Mouse (Mus musculus): ENCODE results near the gene Ptpn5. TPM values are rescaled to one million over a fixed set of nuclear protein-coding genes. Genes with fewer than 3 reads are reported as not detected.
A peak's percentile ranks its signal among the peaks of the same experiment; 100 is the strongest.

Gene Ptpn5
- polyA plus RNA-seq, 1 experiment from 2014 or later, result 0.26 TPM

GRCm38 (mm10) chr7:47103671-47104414 lies 29.6 kb downstream of the Ptpn5 start:
- Histone ChIP-seq H3K4me3 (no peak overlapping the region), H3K27me3 (ENCODE audit: insufficient read depth, poor library complexity, severe bottlenecking) (no peaks in the 10 kb centered on the region), H3K36me3 (no peaks in the 10 kb centered on the region), H3K9me3 (no peaks in the 10 kb centered on the region), H3K4me1 (no peaks in the 10 kb centered on the region), H3K27ac (no peak overlapping the region)
- WGBS, result 78% methylated on average over 1 of the region's 1 CpGs
- DNase-seq (ENCODE audit: low spot score), result no peak

- no peaks in the 10 kb centered on the region for H3K4me1 ChIP-seq
- WGBS, result 63% methylated on average over 2 of the region's 2 CpGs
- no peaks in the 10 kb centered on the region for H3K27me3 ChIP-seq (ENCODE audit: insufficient read depth, poor library complexity, severe bottlenecking)
- no peak overlapping the region for H3K27ac ChIP-seq
- no peak overlapping the region for H3K4me3 ChIP-seq
- no peaks in the 10 kb centered on the region for H3K9me3 ChIP-seq
- no peaks in the 10 kb centered on the region for H3K36me3 ChIP-seq
- no peak for DNase-seq (ENCODE audit: low spot score)
Measured at GRCm38 (mm10) chr7:47102970-47103369, 30.5 kb downstream of the Ptpn5 start.

GRCm38 (mm10) chr7:47100615-47101014 lies 32.9 kb downstream of the Ptpn5 start:
- Histone ChIP-seq H3K27ac (no peak overlapping the region), H3K9me3 (no peaks in the 10 kb centered on the region), H3K27me3 (ENCODE audit: insufficient read depth, poor library complexity, severe bottlenecking) (no peaks in the 10 kb centered on the region), H3K4me1 (no peaks in the 10 kb centered on the region), H3K36me3 (no peaks in the 10 kb centered on the region), H3K4me3 (no peak overlapping the region)
- DNase-seq (ENCODE audit: low spot score), result no peak
- 76% methylated on average over 6 of the region's 6 CpGs for WGBS

- no peak overlapping the region for H3K27ac ChIP-seq
- H3K9me3 ChIP-seq, result no peaks in the 10 kb centered on the region
- no peaks in the 10 kb centered on the region for H3K4me1 ChIP-seq
- DNase-seq (ENCODE audit: low spot score), result no peak
- H3K36me3 ChIP-seq, result no peaks in the 10 kb centered on the region
- 77% methylated on average over 7 of the region's 7 CpGs for WGBS
- H3K4me3 ChIP-seq, result no peak overlapping the region
- H3K27me3 ChIP-seq (ENCODE audit: insufficient read depth, poor library complexity, severe bottlenecking), result no peaks in the 10 kb centered on the region
Measured at GRCm38 (mm10) chr7:47099306-47099705, 34.2 kb downstream of the Ptpn5 start.

GRCm38 (mm10) chr7:47098044-47098443 lies 35.4 kb downstream of the Ptpn5 start:
- no peaks in the 10 kb centered on the region for H3K36me3 ChIP-seq
- WGBS, result 52% methylated on average over 7 of the region's 7 CpGs
- DNase-seq (ENCODE audit: low spot score), result no peak
- H3K4me1 ChIP-seq, result no peaks in the 10 kb centered on the region
- no peaks in the 10 kb centered on the region for H3K9me3 ChIP-seq
- H3K27me3 ChIP-seq (ENCODE audit: insufficient read depth, poor library complexity, severe bottlenecking), result no peaks in the 10 kb centered on the region
- no peak overlapping the region for H3K4me3 ChIP-seq
- H3K27ac ChIP-seq, result no peak overlapping the region

GRCm38 (mm10) chr7:47094969-47095368 lies 38.5 kb downstream of the Ptpn5 start:
- Histone ChIP-seq H3K4me1 (no peaks in the 10 kb centered on the region), H3K4me3 (no peak overlapping the region), H3K27ac (no peak overlapping the region), H3K27me3 (ENCODE audit: insufficient read depth, poor library complexity, severe bottlenecking) (peaks cover 9% of the 10 kb centered on the region; the same call in 1 of the 2 replicates), H3K9me3 (no peaks in the 10 kb centered on the region), H3K36me3 (no peaks in the 10 kb centered on the region)
- no peak for DNase-seq (ENCODE audit: low spot score)
- 63% methylated on average over 2 of the region's 2 CpGs for WGBS

GRCm38 (mm10) chr7:47093935-47094334 lies 39.5 kb downstream of the Ptpn5 start:
- peaks cover 11% of the 10 kb centered on the region; the same call in 1 of the 2 replicates for H3K27me3 ChIP-seq (ENCODE audit: insufficient read depth, poor library complexity, severe bottlenecking)
- H3K36me3 ChIP-seq, result no peaks in the 10 kb centered on the region
- no peak overlapping the region for H3K4me3 ChIP-seq
- H3K27ac ChIP-seq, result no peak overlapping the region
- 87% methylated on average over 5 of the region's 5 CpGs for WGBS
- no peaks in the 10 kb centered on the region for H3K4me1 ChIP-seq
- DNase-seq (ENCODE audit: low spot score), result no peak
- H3K9me3 ChIP-seq, result no peaks in the 10 kb centered on the region

- Histone ChIP-seq H3K9me3 (no peaks in the 10 kb centered on the region), H3K36me3 (no peaks in the 10 kb centered on the region), H3K4me3 (no peak overlapping the region), H3K27ac (no peak overlapping the region), H3K4me1 (no peaks in the 10 kb centered on the region), H3K27me3 (ENCODE audit: insufficient read depth, poor library complexity, severe bottlenecking) (peaks cover 3% of the 10 kb centered on the region; the same call in 1 of the 2 replicates)
- 80% methylated on average over 1 of the region's 1 CpGs for WGBS
- no peak for DNase-seq (ENCODE audit: low spot score)
Measured at GRCm38 (mm10) chr7:47085075-47085474, 48.4 kb downstream of the Ptpn5 start.

GRCm38 (mm10) chr7:47081277-47081676 lies 52.2 kb downstream of the Ptpn5 start:
- Histone ChIP-seq H3K27ac (no peak overlapping the region), H3K9me3 (no peaks in the 10 kb centered on the region), H3K4me3 (no peak overlapping the region), H3K36me3 (no peaks in the 10 kb centered on the region), H3K4me1 (no peaks in the 10 kb centered on the region), H3K27me3 (ENCODE audit: insufficient read depth, poor library complexity, severe bottlenecking) (0 out of 2 replicates have a peak, but pooled peaks cover 3% of the 10 kb centered on the region)
- peak; percentile 82 for DNase-seq (ENCODE audit: low spot score)
- 37% methylated on average over 6 of the region's 6 CpGs for WGBS

GRCm38 (mm10) chr7:47080868-47081267 lies 52.6 kb downstream of the Ptpn5 start:
- no peak for DNase-seq (ENCODE audit: low spot score)
- 48% methylated on average over 3 of the region's 3 CpGs for WGBS

GRCm38 (mm10) chr7:47077451-47077850 lies 56.0 kb downstream of the Ptpn5 start:
- peaks cover 18% of the 10 kb centered on the region for H3K4me1 ChIP-seq
- no peak overlapping the region for H3K4me3 ChIP-seq
- H3K36me3 ChIP-seq, result no peaks in the 10 kb centered on the region
- WGBS, result 72% methylated on average over 8 of the region's 8 CpGs
- no peak overlapping the region for H3K27ac ChIP-seq
- 0 out of 2 replicates have a peak, but pooled peaks cover 3% of the 10 kb centered on the region for H3K27me3 ChIP-seq (ENCODE audit: insufficient read depth, poor library complexity, severe bottlenecking)
- DNase-seq (ENCODE audit: low spot score), result no peak
- no peaks in the 10 kb centered on the region for H3K9me3 ChIP-seq

More at GRCm38 (mm10) chr7:47080868-47081267, 52.6 kb downstream of the Ptpn5 start:
- Histone ChIP-seq H3K27me3 (ENCODE audit: insufficient read depth, poor library complexity, severe bottlenecking) (0 out of 2 replicates have a peak, but pooled peaks cover 3% of the 10 kb centered on the region), H3K27ac (no peak overlapping the region), H3K4me3 (no peak overlapping the region), H3K36me3 (no peaks in the 10 kb centered on the region), H3K4me1 (no peaks in the 10 kb centered on the region), H3K9me3 (no peaks in the 10 kb centered on the region)

- Histone ChIP-seq H3K27me3 (ENCODE audit: insufficient read depth, poor library complexity, severe bottlenecking) (0 out of 2 replicates have a peak, but pooled peaks cover 3% of the 10 kb centered on the region), H3K4me1 (peaks cover 20% of the 10 kb centered on the region), H3K27ac (no peak overlapping the region), H3K9me3 (no peaks in the 10 kb centered on the region), H3K4me3 (no peak overlapping the region), H3K36me3 (no peaks in the 10 kb centered on the region)
- whole genome bisulfite sequencing, result 46% methylated on average over 3 of the region's 3 CpGs
- no peak for DNase-seq (ENCODE audit: low spot score)
Measured at GRCm38 (mm10) chr7:47076729-47077128, 56.8 kb downstream of the Ptpn5 start.

GRCm38 (mm10) chr7:47076193-47076592 lies 57.3 kb downstream of the Ptpn5 start:
- no peak for DNase-seq (ENCODE audit: low spot score)
- Histone ChIP-seq H3K36me3 (no peaks in the 10 kb centered on the region), H3K4me3 (no peak overlapping the region), H3K9me3 (no peaks in the 10 kb centered on the region), H3K4me1 (peaks cover 20% of the 10 kb centered on the region), H3K27me3 (ENCODE audit: insufficient read depth, poor library complexity, severe bottlenecking) (0 out of 2 replicates have a peak, but pooled peaks cover 3% of the 10 kb centered on the region), H3K27ac (no peak overlapping the region)
- WGBS, result 81% methylated on average over 6 of the region's 6 CpGs

Measured in heart, embryonic 10.5 days (tissue).